Mouse (Mus musculus) stomach, adult 2 months (tissue): ENCODE measurements around the gene Elmo2. TPM values are rescaled to one million over a fixed set of nuclear protein-coding genes. Genes with fewer than 3 reads are reported as not detected.

Experiments
- polyA plus RNA-seq: library from polyadenylated mRNA; depleted of rRNA; stranded (reverse); fragments of >200 nt; gene quantifications from 2 replicates; pipeline ENCODE4 v1.2.3, GENCODE M21; 2012; rRNA removed

The Elmo2 gene
- polyA plus RNA-seq, result 17.2 and 18.7 TPM in 2 replicates

GRCm38 (mm10) chr2:165326304-165327190 lies at the start of gene Elmo2:
TSS of gene Elmo2 (minus strand) at chr2:165326479.

GRCm38 (mm10) chr2:165368496-165368895 lies 42.2 kb upstream of the Elmo2 start, which contains the start of gene Zfp663:
TSS of gene Zfp663 (minus strand) at chr2:165368729.

DNA sequence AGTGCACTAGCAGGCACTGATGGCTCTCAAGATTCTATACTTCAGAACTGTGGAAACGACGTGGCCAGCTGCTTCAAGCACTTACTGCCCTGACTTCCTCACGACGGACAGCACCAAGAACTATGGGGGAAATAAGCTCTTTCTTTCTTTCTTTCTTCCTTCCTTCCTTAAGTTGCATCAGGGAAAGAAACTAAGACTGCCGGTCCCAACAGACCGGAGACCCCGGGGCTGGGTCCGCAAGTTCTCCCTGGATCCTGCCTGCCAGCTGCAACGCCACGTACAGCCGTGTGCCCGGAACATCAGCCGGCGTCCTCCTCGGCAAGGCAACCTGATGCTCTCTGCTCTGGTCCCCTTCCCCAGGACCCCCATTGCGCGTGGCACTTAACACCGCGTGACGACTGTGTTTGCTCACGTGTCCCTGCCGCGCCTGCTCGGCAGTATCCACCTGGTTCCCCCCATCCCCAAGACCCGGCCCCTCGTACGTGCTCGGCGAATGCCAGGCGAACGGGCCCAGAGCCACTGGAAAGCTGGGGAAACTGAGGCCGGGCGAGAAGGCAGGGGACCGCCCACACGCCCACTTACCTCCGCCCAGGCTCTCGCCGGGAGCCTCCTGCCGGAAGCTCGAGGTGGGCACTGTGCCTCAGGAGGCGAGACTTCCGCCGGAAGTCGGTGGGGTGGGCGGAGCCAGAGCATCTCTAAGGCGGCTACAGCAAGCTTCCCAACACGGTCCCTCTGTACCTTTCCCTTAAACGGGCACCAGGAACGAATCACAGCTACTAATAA lies 38.9 kb downstream of the Elmo2 start, which contains the start of gene Slc35c2:
Gene Slc35c2 (minus strand): TSS at position 668 of the 783 bp plus-strand sequence.

Other genes with a start within 250 kb of the Elmo2 start
- gene 1700025C18Rik, start 235.7 kb downstream of the Elmo2 start, polyA plus RNA-seq, result not detected in 2 replicates
- gene Cdh22, start 91.6 kb downstream of the Elmo2 start, polyA plus RNA-seq, result 0.14 and 0.23 TPM in 2 replicates
- gene Slc35c2, start 38.6 kb downstream of the Elmo2 start, polyA plus RNA-seq, result 28.1 and 30.2 TPM in 2 replicates
- gene Zfp663, start 42.2 kb upstream of the Elmo2 start, polyA plus RNA-seq, result not detected in 2 replicates
- 0.31 and 0.43 TPM in 2 replicates for gene Zfp334, start 61.8 kb upstream of the Elmo2 start, polyA plus RNA-seq
- 0.18 and 0.26 TPM in 2 replicates for gene Ocstamp, start 73.9 kb upstream of the Elmo2 start, polyA plus RNA-seq
- 0.54 and 1.1 TPM in 2 replicates for gene Slc13a3, start 146.8 kb upstream of the Elmo2 start, polyA plus RNA-seq
- gene Trp53rka, start 166.8 kb upstream of the Elmo2 start, polyA plus RNA-seq, result 9.8 and 16.7 TPM in 2 replicates
- gene Slc2a10, start 177.3 kb upstream of the Elmo2 start, polyA plus RNA-seq, result 23.2 and 28.6 TPM in 2 replicates